Mouse (Mus musculus) heart, postnatal 0 days (tissue): Measurements from ENCODE around the gene Gm28038. TPM values are rescaled to one million over a fixed set of nuclear protein-coding genes. Genes with fewer than 3 reads are reported as not detected.

Experiments
- ATAC-seq: fragments of 200-750 bp; cut with Nextera tagmentation; 2 replicates; pipeline ENCODE4 v1.8.0; 2017; ENCODE audit warnings: low read depth, moderate number of reproducible peaks, moderate library complexity; ENCODE audit not compliant: insufficient read depth
- DNase-seq: peaks from one replicate; pipeline ENCODE4 v3.0.0-alpha.2; 2016; ENCODE audit warnings: low spot score
- H3K27ac ChIP-seq: fragments of 300-500 bp; sonication (generic); 2 replicates; pipeline ENCODE4 v1.5.1; 2014; ENCODE audit warnings: low read depth, mild to moderate bottlenecking
- H3K27me3 ChIP-seq: fragments of 300-500 bp; sonication (generic); 2 replicates; pipeline ENCODE4 v1.6.1; 2014; ENCODE audit warnings: low read length, mixed read lengths; ENCODE audit not compliant: control insufficient read depth, insufficient read depth
- H3K36me3 ChIP-seq: fragments of 300-500 bp; sonication (generic); replicated peaks from 2 replicates; pipeline ENCODE4 v1.6.1; 2014; ENCODE audit warnings: low read length, mixed read lengths; ENCODE audit not compliant: control insufficient read depth, insufficient read depth
- H3K4me1 ChIP-seq: fragments of 300-500 bp; sonication (generic); 2 replicates; pipeline ENCODE4 v1.6.1; 2014; ENCODE audit warnings: antibody characterized with exemption; ENCODE audit not compliant: control insufficient read depth, insufficient read depth
- H3K4me2 ChIP-seq: fragments of 300-500 bp; sonication (generic); 2 replicates; pipeline ENCODE4 v1.6.1; 2014; ENCODE audit warnings: low read depth, mild to moderate bottlenecking, low read length, moderate library complexity
- H3K4me3 ChIP-seq: fragments of 300-500 bp; sonication (generic); 2 replicates; pipeline ENCODE4 v1.5.1; 2014; ENCODE audit warnings: low read depth, low read length
- H3K9ac ChIP-seq: fragments of 300-500 bp; sonication (generic); replicated peaks from 2 replicates; pipeline ENCODE4 v1.6.1; 2014; ENCODE audit warnings: low read depth, low read length, mixed read lengths
- H3K9me3 ChIP-seq: fragments of 300-500 bp; sonication (generic); replicated peaks from 2 replicates; pipeline ENCODE4 v1.6.1; 2016; ENCODE audit warnings: low read length; ENCODE audit not compliant: control insufficient read depth
- CTCF ChIP-seq: IDR thresholded peaks from 2 replicates; pipeline ENCODE4 v1.5.1; 2016; ENCODE audit warnings: antibody characterized with exemption, control low read depth, low read depth
- EP300 ChIP-seq: IDR thresholded peaks from 2 replicates; pipeline ENCODE4 v1.6.1; 2016; ENCODE audit warnings: antibody characterized with exemption, low read depth
- WGBS: fragments of 180-500 bp; shearing (Covaris S2); extraction: QIAGEN DNeasy Blood & Tissue Kit; methylation state at CpG from one replicate; pipeline ENCODE4 v1.1.7; 2014; 5-methylcytosine and 5-hydroxymethylcytosine counted together
- polyA plus RNA-seq: library from polyadenylated mRNA; unstranded; fragments of >200 nt; fragmentation: Nextera tagmentation; extraction: Ambion mirVana; gene quantifications from 2 replicates; pipeline ENCODE4 v1.2.1, GENCODE M21; 2015
- total RNA-seq: library from RNA; depleted of rRNA; stranded (reverse); fragments of >200 nt; gene quantifications from 2 replicates; pipeline ENCODE4 v1.2.3, GENCODE M21; 2014; ENCODE audit warnings: low replicate concordance

The Gm28038 gene
- total and polyA plus RNA-seq, 2 experiments from 2014 or later = not detected

DNA sequence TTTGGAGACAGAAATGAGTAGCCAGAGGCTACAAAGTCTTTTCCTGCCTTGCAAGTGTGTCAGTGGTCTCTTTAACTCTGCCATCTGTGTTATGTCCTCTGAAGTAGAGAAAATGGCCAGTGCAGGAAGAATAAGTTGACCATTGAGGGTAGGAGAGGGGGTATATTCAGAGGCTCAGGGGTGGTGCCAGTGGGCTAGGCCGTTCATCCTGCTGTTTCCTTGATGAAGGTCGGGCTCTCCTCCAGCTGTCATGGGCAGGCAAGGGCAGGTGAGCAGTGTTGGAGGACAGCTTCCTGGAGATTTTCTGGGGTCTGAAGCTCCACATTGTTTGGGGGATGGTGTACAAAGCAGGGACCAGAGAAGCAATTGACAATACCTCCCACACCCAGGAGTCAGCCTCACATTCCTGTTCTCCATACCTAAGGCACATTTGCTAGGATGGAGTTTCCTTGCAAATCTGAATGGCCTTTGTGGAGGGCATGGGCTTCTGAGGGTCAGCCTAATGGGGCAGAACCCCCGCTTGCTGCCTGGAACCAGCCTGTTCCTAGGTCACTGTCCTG, 41.9 kb upstream of the Gm28038 start:
- peak overlapping the region; percentile 78 for H3K4me3 ChIP-seq
- H3K9ac ChIP-seq = peak overlapping the region; percentile 87
- H3K4me2 ChIP-seq = peak overlapping the region; percentile 95
- peaks cover 24% of the 10 kb centered on the region for H3K36me3 ChIP-seq
- WGBS = 45% methylated on average over 3 of the region's 3 CpGs
- ATAC-seq = no peak
- no peaks in the 10 kb centered on the region for H3K27me3 ChIP-seq
- H3K4me1 ChIP-seq = peaks cover 50% of the 10 kb centered on the region
- TF ChIP-seq CTCF (no peak), EP300 (no peak)
- DNase-seq = no peak
- H3K9me3 ChIP-seq = no peaks in the 10 kb centered on the region
- H3K27ac ChIP-seq = peak overlapping the region; percentile 90

DNA sequence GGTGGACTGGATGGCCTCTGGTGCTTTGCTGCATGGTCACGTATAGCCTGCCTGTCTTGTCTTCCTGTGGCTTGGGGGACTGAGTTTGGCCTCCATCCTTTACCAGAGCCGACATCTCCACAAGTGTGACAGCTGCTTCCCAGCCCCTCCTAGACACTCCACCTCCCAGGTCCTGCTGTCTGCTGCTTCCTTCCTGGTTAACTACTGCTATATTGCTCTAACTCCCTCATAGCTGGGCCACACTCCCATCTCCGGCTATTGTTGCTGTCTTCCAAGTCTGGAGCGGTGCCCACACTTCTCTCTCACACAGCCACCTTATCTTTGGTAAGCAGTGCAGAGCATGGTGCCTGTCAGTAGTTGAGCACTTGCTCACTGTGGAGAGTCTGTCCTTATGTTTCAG, 41.1 kb upstream of the Gm28038 start:
- peak overlapping the region; percentile 90 for H3K27ac ChIP-seq
- H3K4me3 ChIP-seq = peak overlapping the region; percentile 78
- peaks cover 25% of the 10 kb centered on the region for H3K36me3 ChIP-seq
- peaks cover 50% of the 10 kb centered on the region for H3K4me1 ChIP-seq
- ATAC-seq (peak; percentile 28), DNase-seq (peak; percentile 85)
- peak; percentile 93 for TF ChIP-seq EP300
- TF ChIP-seq CTCF = no peak
- no peaks in the 10 kb centered on the region for H3K27me3 ChIP-seq
- peak overlapping the region; percentile 87 for H3K9ac ChIP-seq
- H3K4me2 ChIP-seq = peak overlapping the region; percentile 95
- H3K9me3 ChIP-seq = no peaks in the 10 kb centered on the region
- WGBS = 13% methylated on average over 4 of the region's 4 CpGs

DNA sequence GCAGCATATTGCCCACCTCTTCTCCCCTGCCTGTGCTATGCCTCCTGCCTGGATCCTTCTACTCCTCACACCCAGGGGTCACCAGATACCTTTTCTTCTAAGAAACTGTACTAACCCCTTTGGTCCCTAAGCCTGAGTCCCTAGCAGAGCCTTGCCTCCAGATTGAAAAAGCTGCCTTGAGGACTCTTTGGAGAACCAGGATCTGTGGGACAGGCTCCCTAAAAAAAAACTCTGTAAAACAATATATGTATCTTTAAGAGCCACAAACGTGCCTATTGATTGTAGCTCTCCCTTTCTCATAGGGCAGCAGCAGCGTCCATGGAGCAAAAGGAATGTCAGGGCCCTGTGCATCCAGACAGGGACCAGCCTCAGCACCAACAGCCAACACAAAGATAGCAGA, 40.6 kb upstream of the Gm28038 start, which contains the start of gene Gm28035:
Gene Gm28035, plus strand, starts transcription at position 301 of the 400 bp plus-strand sequence.
- H3K27me3 ChIP-seq = no peaks in the 10 kb centered on the region
- H3K4me2 ChIP-seq = peak within 1 kb of the TSS; percentile 95
- WGBS = 16% methylated on average over 2 of the region's 2 CpGs
- peak within 1 kb of the TSS; percentile 90 for H3K27ac ChIP-seq
- H3K4me3 ChIP-seq = peak within 1 kb of the TSS; percentile 78
- ATAC-seq (no peak), DNase-seq (no peak)
- peak within 1 kb of the TSS; percentile 87 for H3K9ac ChIP-seq
- TF ChIP-seq EP300 (no peak), CTCF (no peak)
- peaks cover 50% of the 10 kb centered on the region for H3K4me1 ChIP-seq
- peaks cover 29% of the 10 kb centered on the region for H3K36me3 ChIP-seq
- H3K9me3 ChIP-seq = no peaks in the 10 kb centered on the region

DNA sequence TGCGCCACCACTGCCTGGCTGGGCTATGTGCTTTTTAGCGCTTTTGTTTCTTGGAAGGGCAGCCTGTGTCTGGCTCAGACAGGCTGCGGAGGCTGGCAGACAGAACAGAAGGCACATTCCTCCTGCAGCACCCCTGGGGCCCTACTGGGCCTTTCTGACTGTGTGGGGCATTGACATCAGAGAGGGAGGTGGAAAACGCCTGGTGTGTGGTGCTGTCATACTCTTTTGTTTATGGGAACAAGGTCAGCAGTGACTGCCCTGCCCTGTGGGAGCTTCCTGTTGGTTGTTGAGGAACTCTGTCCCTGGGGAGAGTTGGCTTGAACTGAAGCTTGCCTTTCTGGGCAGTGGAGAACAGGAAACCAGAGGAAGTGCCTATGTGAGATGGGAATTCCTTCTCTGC, 38.3 kb upstream of the Gm28038 start:
- DNase-seq = peak; percentile 89

DNA sequence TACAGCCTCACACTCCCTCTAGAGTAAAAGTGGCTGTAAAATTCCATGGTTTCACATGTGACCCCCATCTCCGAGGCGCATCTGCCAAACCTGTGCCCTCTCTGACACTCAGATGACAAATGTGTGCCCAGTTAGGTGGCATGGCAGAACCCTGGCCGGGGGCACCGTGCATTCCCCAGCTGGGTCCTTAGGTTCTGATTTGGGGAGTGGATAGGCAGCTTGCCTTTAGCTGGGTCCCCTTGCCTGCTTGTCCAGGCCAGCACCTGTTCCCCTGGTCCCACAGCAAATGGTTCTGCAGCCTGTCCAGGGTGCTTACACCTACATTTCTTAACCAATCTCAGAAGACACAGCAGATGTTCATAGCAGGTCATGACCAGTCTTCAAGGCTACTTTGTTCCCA, 37.5 kb upstream of the Gm28038 start:
- peak overlapping the region; percentile 85; the same call in 1 of the 2 replicates for H3K27ac ChIP-seq
- H3K36me3 ChIP-seq = peaks cover 46% of the 10 kb centered on the region
- no peak overlapping the region for H3K4me3 ChIP-seq
- peaks cover 45% of the 10 kb centered on the region for H3K4me1 ChIP-seq
- no peaks in the 10 kb centered on the region for H3K27me3 ChIP-seq
- no peak overlapping the region for H3K9ac ChIP-seq
- ATAC-seq (no peak), DNase-seq (no peak)
- no peaks in the 10 kb centered on the region for H3K9me3 ChIP-seq
- no peak overlapping the region for H3K4me2 ChIP-seq
- 87% methylated on average over 4 of the region's 4 CpGs for WGBS
- TF ChIP-seq CTCF = no peak
- TF ChIP-seq EP300 = no peak

More for the DNA sequence above, 38.3 kb upstream of the Gm28038 start:
- H3K4me2 ChIP-seq = no peak overlapping the region
- H3K9me3 ChIP-seq = no peaks in the 10 kb centered on the region
- no peak overlapping the region for H3K4me3 ChIP-seq
- peak; percentile 58 for ATAC-seq
- H3K36me3 ChIP-seq = peaks cover 41% of the 10 kb centered on the region
- H3K27me3 ChIP-seq = no peaks in the 10 kb centered on the region
- peaks cover 45% of the 10 kb centered on the region for H3K4me1 ChIP-seq
- 25% methylated on average over 4 of the region's 4 CpGs for WGBS
- H3K9ac ChIP-seq = no peak overlapping the region
- TF ChIP-seq EP300 (peak; percentile 89), CTCF (no peak)
- H3K27ac ChIP-seq = peak overlapping the region; percentile 85

DNA sequence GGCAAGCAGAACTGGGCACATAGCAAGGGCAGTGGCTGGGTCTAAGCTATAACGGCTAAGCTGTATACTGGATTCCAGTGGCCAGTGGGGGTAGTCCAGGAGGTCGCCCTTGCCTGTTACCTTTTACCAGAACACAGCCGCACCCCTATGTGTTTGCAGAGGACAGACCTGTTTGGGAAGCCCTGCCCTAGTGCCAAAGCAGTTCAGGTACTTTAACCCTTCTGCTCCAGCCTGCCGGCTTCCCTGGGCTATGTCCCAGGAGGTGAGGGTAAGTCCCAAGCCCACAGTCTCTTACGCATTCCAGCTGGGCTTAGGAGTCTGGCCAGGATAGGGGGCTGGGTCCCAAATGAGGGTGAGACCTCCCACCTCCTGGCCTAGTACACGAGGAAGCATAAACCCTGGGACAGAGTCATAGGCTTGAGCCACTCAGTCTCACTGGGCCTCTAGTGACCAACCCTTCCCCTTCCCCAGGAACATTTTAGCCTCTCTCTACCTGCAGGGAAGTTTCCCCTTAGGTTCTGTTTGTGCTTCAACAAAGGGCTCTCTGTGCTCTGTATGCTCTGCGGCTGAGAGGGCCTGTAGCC, 36.2 kb upstream of the Gm28038 start:
- ATAC-seq (no peak), DNase-seq (no peak)
- H3K9ac ChIP-seq = no peak overlapping the region
- no peaks in the 10 kb centered on the region for H3K9me3 ChIP-seq
- peaks cover 59% of the 10 kb centered on the region for H3K36me3 ChIP-seq
- no peak overlapping the region for H3K4me3 ChIP-seq
- 69% methylated on average over 7 of the region's 7 CpGs for WGBS
- H3K4me2 ChIP-seq = no peak overlapping the region
- H3K27me3 ChIP-seq = no peaks in the 10 kb centered on the region
- H3K27ac ChIP-seq = 0 out of 2 replicates have a peak overlapping the region, but pooled peaks have one; percentile 20
- peaks cover 34% of the 10 kb centered on the region for H3K4me1 ChIP-seq
- no peak for TF ChIP-seq CTCF
- no peak for TF ChIP-seq EP300
